Mouse (Mus musculus) ES-E14 (cell line): ENCODE data around the gene Qsox1. TPM values are rescaled to one million over a fixed set of nuclear protein-coding genes. Genes with fewer than 3 reads are reported as not detected.

Experiments
- DNase-seq: peaks from one replicate; pipeline ENCODE4 v3.0.0-alpha.2; 2013; ENCODE audit warnings: low read depth, low spot score
- H3K27ac ChIP-seq: 2 replicates; pipeline ENCODE4 v1.5.1; 2012; ENCODE audit warnings: low read depth, mild to moderate bottlenecking, low read length, moderate library complexity, mixed read lengths; ENCODE audit not compliant: poor library complexity, insufficient read depth, severe bottlenecking
- H3K36me3 ChIP-seq: 2 replicates; pipeline ENCODE4 v1.6.1; 2012; ENCODE audit warnings: mild to moderate bottlenecking, low read length, moderate library complexity, mixed read lengths; ENCODE audit not compliant: control insufficient read depth, poor library complexity, insufficient read depth, severe bottlenecking
- H3K4me1 ChIP-seq, 2 experiments: fragments of 150-350 bp in 1 of 2; sonication (generic) in 1 of 2; 2 replicates each; pipeline ENCODE4 v1.6.1; 2012; ENCODE audit warnings: low read length in 2 of 2, mild to moderate bottlenecking in 1 of 2, mixed read lengths in 1 of 2; ENCODE audit not compliant: control insufficient read depth in 2 of 2, insufficient read depth in 2 of 2, poor library complexity in 1 of 2
- H3K4me3 ChIP-seq, 2 experiments: fragments of 150-350 bp in 1 of 2; sonication (generic) in 1 of 2; 2 replicates each; pipeline ENCODE4 v1.5.1; 2012; ENCODE audit warnings: low read length in 2 of 2, low read depth in 1 of 2, mild to moderate bottlenecking in 1 of 2, mixed read lengths in 1 of 2; ENCODE audit not compliant: insufficient read depth in 1 of 2, poor library complexity in 1 of 2, severe bottlenecking in 1 of 2
- H3K9ac ChIP-seq: 2 replicates; pipeline ENCODE4 v1.6.1; 2012; ENCODE audit warnings: low read depth, mild to moderate bottlenecking, low read length, mixed read lengths; ENCODE audit not compliant: poor library complexity, insufficient read depth, severe bottlenecking
- H3K9me3 ChIP-seq: fragments of 150-350 bp; sonication (generic); 2 replicates; pipeline ENCODE4 v1.6.1; 2012; ENCODE audit warnings: low read depth, mild to moderate bottlenecking, low read length; ENCODE audit not compliant: control insufficient read depth, insufficient read depth
- CHD2 ChIP-seq: IDR thresholded peaks from 2 replicates; pipeline ENCODE4 v1.6.1; 2014; ENCODE audit warnings: mild to moderate bottlenecking, low read depth, low read length, inconsistent platforms
- HCFC1 ChIP-seq: IDR thresholded peaks from 2 replicates; pipeline ENCODE4 v1.6.1; 2012; ENCODE audit warnings: low read length, inconsistent platforms, borderline replicate concordance; ENCODE audit not compliant: insufficient read depth
- MAFK ChIP-seq: IDR thresholded peaks from 2 replicates; pipeline ENCODE4 v1.6.1; 2014; ENCODE audit warnings: mild to moderate bottlenecking, low read depth, low read length, inconsistent platforms; ENCODE audit not compliant: insufficient read depth
- ZC3H11A ChIP-seq: IDR thresholded peaks from 2 replicates; pipeline ENCODE4 v1.6.1; 2012; ENCODE audit warnings: low read depth, mild to moderate bottlenecking, inconsistent platforms, low read length, borderline replicate concordance
- ZNF384 ChIP-seq: IDR thresholded peaks from 2 replicates; pipeline ENCODE4 v1.6.1; 2012; ENCODE audit warnings: low read depth, low read length, inconsistent platforms
- in situ Hi-C, 2 experiments: fragments of 600-800 bp; cut with MboI; formaldehyde crosslinking; loops; one replicate each; pipeline ENCODE4 v1.15.1; 2025; ENCODE audit warnings: low sequenced_read_pairs in 2 of 2, inconsistent platforms in 1 of 2; ENCODE audit not compliant: unreplicated experiment in 2 of 2
- total RNA-seq: library from RNA; depleted of rRNA; stranded (reverse); fragments of 300-350 nt; gene quantifications from 2 replicates; pipeline ENCODE4 v1.2.3, GENCODE M21; 2012

Qsox1 gene
- total RNA-seq, 1 experiment: 38.1 TPM

DNA sequence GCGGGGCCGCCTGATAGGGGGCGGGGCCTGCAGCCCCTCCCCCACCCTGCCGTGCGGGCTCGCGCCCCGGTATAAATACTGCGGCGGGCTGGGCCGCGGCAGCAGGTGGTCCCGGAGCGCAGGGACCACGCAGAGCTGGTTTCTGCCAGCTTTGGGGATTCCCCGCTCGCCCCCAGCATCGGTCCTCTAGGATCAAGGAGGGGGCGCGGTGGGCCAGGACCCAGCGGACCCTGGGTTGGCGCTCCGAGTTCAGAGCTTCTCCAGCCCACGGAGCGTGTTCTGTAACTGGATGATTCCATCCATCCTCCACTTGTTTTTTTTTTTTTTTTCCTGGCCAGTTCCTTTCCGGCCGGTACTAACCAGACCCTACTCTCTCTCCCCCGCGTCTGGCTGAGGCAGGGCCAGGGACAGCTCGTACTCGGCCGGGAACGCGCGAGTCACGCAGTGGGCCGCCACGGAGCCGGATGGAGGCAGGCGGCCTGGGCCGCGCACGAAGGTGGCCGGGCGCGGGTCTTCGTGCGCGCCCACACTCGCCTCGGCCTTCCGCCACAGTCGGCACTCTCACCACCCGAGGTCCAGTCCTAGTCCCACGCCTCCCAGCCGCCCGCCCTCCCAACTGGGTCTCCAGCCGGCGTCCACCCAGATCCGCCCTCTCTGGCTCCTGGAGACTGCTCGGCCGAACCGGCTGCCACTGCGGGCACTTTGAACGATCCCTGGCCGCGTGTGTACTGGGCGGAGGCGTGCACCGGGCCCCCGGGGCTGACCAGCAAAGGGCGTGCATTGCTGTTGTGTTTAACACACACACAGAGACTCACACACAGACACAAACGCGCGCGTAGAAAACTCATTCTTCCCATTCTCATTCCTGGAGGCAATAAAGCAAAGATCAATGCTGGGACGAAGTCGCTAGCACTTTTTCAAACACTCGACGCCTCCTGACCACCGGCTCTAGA, 70.0 kb downstream of the Qsox1 start:
- DNase-seq: no peak
- Histone ChIP-seq H3K9ac (peak overlapping the region; percentile 30; the same call in 1 of the 2 replicates), H3K4me1 (peaks cover 0 to 2% of the 10 kb centered on the region in 2 experiments; a peak in 1 of 4 replicates), H3K27ac (no peak overlapping the region), H3K36me3 (no peaks in the 10 kb centered on the region), H3K4me3 (peak overlapping the region; percentile 78 to 86), H3K9me3 (no peaks in the 10 kb centered on the region)
- TF ChIP-seq MAFK (no peak), ZC3H11A (no peak), ZNF384 (peak; percentile 83), CHD2 (no peak), HCFC1 (0 out of 2 replicates have a peak, but pooled peaks have one; percentile 55)
- in situ Hi-C loops: loop anchor here (25.0 kb wide), 2 partner anchors 505 to 655 kb away; partner anchors contain the start of genes Ier5 (in 2 of the 2) and BC034090 (in 1 of the 2)

DNA sequence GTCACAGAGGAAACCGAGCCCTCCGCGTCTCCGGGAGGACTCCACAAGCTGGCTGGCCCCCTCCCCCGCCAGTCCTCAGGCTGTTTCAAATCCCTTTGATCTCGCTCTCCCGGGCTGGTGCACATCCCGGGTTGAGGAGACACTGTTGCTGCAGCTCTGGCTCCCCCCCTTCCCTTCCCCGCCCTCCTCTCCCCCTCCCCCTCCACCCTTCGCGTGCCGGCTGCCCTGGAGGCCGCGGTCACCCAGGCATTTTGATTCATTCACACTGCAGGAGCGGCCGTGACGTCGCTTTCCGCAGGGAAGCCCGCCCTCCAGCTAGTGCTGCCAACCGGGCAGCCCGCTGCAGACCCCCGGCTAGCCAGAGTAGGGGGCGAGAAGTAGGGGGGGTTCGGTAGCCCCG, 70.7 kb downstream of the Qsox1 start:
- in situ Hi-C loops: loop anchor here (25.0 kb wide), 2 partner anchors 505 to 655 kb away; partner anchors contain the start of genes Ier5 (in 2 of the 2) and BC034090 (in 1 of the 2)
- peaks cover 0 to 3% of the 10 kb centered on the region in 2 experiments; a peak in 1 of 4 replicates for H3K4me1 ChIP-seq
- H3K36me3 ChIP-seq: no peaks in the 10 kb centered on the region
- H3K9me3 ChIP-seq: no peaks in the 10 kb centered on the region
- peak overlapping the region; percentile 44; the same call in 1 of the 2 replicates for H3K9ac ChIP-seq
- H3K4me3 ChIP-seq: peak overlapping the region; percentile 78 to 86
- DNase-seq: no peak
- TF ChIP-seq MAFK (no peak), ZNF384 (no peak), HCFC1 (no peak), CHD2 (no peak), ZC3H11A (no peak)
- H3K27ac ChIP-seq: no peak overlapping the region

DNA sequence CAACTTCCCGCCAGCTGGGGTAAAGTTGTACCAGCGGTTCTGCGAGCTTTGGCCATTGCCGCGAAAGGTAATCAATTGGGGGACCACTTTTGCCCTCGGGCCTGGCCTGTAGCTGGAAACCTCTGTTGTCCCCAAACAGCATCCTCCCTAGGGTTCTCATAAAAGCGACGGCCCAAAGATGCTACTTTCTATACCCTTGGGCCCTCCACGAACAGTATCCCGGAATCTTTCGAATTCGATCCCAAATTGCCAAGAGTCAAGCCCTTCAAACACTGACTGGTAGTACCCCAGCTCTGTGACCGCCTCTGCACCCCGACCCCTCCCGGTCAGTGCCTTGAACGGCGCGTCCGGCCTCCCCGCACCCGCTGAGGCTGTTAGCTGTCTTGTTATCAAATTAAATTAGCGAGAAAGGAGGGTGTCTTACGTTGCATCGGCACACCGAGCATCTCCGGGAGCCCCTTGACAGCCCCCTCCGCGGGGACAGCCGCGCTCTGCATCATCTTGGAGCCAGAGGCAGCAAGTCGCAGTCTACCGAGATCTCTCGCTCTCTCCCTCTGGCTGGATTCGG, 71.2 kb downstream of the Qsox1 start:
- H3K27ac ChIP-seq: no peak overlapping the region
- in situ Hi-C loops: loop anchor here (25.0 kb wide), 2 partner anchors 504 to 654 kb away; partner anchors contain the start of genes Ier5 (in 2 of the 2) and BC034090 (in 1 of the 2)

DNA sequence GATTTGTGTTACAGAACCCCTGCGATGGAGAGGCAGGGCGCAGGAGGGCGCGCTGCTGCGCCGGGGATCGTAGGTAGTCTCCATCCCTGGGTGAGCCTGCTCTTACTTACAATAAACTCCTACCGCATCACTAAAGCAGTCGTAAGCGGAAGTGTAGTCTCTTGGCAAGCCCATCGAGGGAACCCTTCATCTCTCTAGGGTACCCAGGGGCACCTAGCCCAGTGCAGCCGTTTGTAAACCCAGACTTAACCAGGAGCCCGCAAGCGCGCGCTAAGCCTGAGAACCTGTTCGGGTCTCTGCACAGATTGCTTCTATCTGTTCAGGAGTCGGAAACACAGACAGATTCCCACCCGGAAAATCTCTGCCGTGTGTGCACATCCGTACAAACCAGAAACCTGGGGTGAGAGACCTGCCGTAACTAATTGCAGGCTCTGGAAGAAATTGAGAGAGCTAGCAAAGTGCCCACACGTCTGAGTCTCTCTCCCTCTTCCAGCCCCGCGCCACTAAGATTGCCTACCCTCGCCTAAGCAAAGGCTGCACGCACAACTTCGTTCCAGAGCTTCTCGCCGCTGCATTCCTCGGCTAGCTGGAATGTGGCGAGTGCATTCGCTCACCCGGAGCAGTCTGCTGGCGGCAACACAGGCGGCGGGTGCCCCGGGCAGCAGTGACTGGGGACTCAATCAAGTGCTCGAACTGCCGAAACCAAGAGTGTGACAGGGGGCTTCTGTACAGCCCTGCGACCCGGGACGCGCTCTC, 71.9 kb downstream of the Qsox1 start:
- H3K4me1 ChIP-seq: peaks cover 0 to 4% of the 10 kb centered on the region in 2 experiments; a peak in 1 of 4 replicates
- DNase-seq: no peak
- TF ChIP-seq CHD2 (no peak), ZNF384 (no peak), MAFK (no peak), ZC3H11A (no peak), HCFC1 (no peak; the same call in 1 of the 2 replicates)
- in situ Hi-C loops: loop anchor here (25.0 kb wide), 2 partner anchors 503 to 653 kb away; partner anchors contain the start of genes Ier5 (in 2 of the 2) and BC034090 (in 1 of the 2)
- H3K9me3 ChIP-seq: no peaks in the 10 kb centered on the region
- no peak overlapping the region for H3K9ac ChIP-seq
- no peak overlapping the region for H3K27ac ChIP-seq
- no peaks in the 10 kb centered on the region for H3K36me3 ChIP-seq
- peak overlapping the region; percentile 22 to 50; a peak in 2 of 4 replicates for H3K4me3 ChIP-seq

More for the DNA sequence above, 71.2 kb downstream of the Qsox1 start:
- H3K4me3 ChIP-seq: peak overlapping the region; percentile 22 to 50; a peak in 3 of 4 replicates
- H3K36me3 ChIP-seq: no peaks in the 10 kb centered on the region
- no peaks in the 10 kb centered on the region for H3K9me3 ChIP-seq
- H3K9ac ChIP-seq: no peak overlapping the region
- no peak for DNase-seq
- H3K4me1 ChIP-seq: peaks cover 0 to 4% of the 10 kb centered on the region in 2 experiments; a peak in 1 of 4 replicates
- no peak for TF ChIP-seq CHD2
- TF ChIP-seq ZC3H11A: no peak
- no peak for TF ChIP-seq ZNF384
- no peak for TF ChIP-seq HCFC1
- TF ChIP-seq MAFK: no peak
